Mouse (Mus musculus): Measurements from ENCODE around the gene Tacc3.

- TF ChIP-seq CTCF (IDR thresholded peaks at IDR 0.05; ENCODE audit: low read depth, low read length), result no peak
- no peak for TF ChIP-seq POLR2A (IDR thresholded peaks at IDR 0.05; ENCODE audit: insufficient read depth, low read length)
Observed at GRCm38 (mm10) chr5:33722266-33723018, 64.5 kb downstream of the Tacc3 start.

Measured in ES-Bruce4 (cell line).